Mouse (Mus musculus): Measurements from ENCODE around the gene Fcho1.

DNA sequence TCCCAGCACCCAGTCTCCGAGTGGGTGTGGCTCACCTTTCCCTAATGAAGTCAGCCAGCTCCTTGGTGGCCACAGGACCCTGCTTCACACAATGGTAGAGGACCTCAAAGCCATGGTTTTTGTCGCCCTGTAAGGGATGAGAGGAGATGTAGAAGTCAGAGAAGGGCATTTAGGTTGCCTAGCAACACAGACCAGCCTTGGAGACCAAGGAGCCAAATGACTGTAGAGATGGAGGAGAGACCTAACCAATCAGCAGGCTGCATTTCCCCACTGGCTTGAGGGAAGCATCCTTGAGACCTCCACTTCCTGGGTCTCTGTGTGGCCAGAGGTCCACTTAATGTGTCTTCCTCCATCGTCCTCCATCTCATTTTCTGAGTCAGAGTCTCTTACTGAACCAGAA is 7.3 kb downstream of the Fcho1 start:
- TF ChIP-seq CTCF (IDR thresholded peaks at IDR 0.05; ENCODE audit: insufficient read depth, low read length) (no peak), POLR2A (IDR thresholded peaks at IDR 0.05; ENCODE audit: borderline replicate concordance, extremely low read depth, low read depth, low read length) (no peak)

All from lung, adult 2 months (tissue).